Mouse (Mus musculus) forebrain, embryonic 10.5 days (tissue): Measurements from ENCODE around the gene Lyrm2. TPM values are rescaled to one million over a fixed set of nuclear protein-coding genes. Genes with fewer than 3 reads are reported as not detected.

Experiments used
- DNase-seq: peaks from one replicate; pipeline ENCODE4 v3.0.0-alpha.2; 2017; ENCODE audit warnings: low spot score; ENCODE audit errors: extremely low spot score
- H3K27ac ChIP-seq: fragments of 300-500 bp; sonication (generic); 2 replicates; pipeline ENCODE4 v1.5.1; 2016; ENCODE audit warnings: mild to moderate bottlenecking
- H3K27me3 ChIP-seq: fragments of 300-500 bp; sonication (generic); 2 replicates; pipeline ENCODE4 v1.6.1; 2016; ENCODE audit warnings: mild to moderate bottlenecking; ENCODE audit not compliant: poor library complexity, severe bottlenecking
- H3K36me3 ChIP-seq: fragments of 300-500 bp; sonication (generic); replicated peaks from 2 replicates; pipeline ENCODE4 v1.6.1; 2016; ENCODE audit warnings: mild to moderate bottlenecking, moderate library complexity
- H3K4me1 ChIP-seq: fragments of 300-500 bp; sonication (generic); 2 replicates; pipeline ENCODE4 v1.6.1; 2016
- H3K4me3 ChIP-seq: fragments of 300-500 bp; sonication (generic); 2 replicates; pipeline ENCODE4 v1.5.1; 2016; ENCODE audit warnings: mild to moderate bottlenecking, moderate library complexity
- H3K9me3 ChIP-seq: fragments of 300-500 bp; sonication (generic); 2 replicates; pipeline ENCODE4 v1.6.1; 2016; ENCODE audit warnings: mild to moderate bottlenecking, moderate library complexity
- WGBS: fragments of 180-500 bp; shearing (Covaris S2); methylation state at CpG from one replicate; pipeline ENCODE4 v1.1.7; 2016; 5-methylcytosine and 5-hydroxymethylcytosine counted together
- polyA plus RNA-seq: library from polyadenylated mRNA; unstranded; fragments of >200 nt; fragmentation: Nextera tagmentation; extraction: Ambion mirVana; gene quantifications from 2 replicates; pipeline ENCODE4 v1.2.1, GENCODE M21; 2016

Gene Lyrm2
- 101 and 110 TPM in 2 replicates for polyA plus RNA-seq

GRCm38 (mm10) chr4:32799966-32800576 is at the start of gene Lyrm2:
Gene Lyrm2 (plus strand): TSS chr4:32800253.
- Histone ChIP-seq H3K36me3 (peaks cover 15% of the 10 kb centered on the region), H3K9me3 (no peaks in the 10 kb centered on the region), H3K27ac (peak within 1 kb of the TSS; percentile 99), H3K27me3 (no peaks in the 10 kb centered on the region), H3K4me3 (peak within 1 kb of the TSS; percentile 84), H3K4me1 (peaks cover 10% of the 10 kb centered on the region)
- under 1% methylated on average over 53 of the region's 53 CpGs for WGBS
- peak; percentile 88 for DNase-seq

- no peak for DNase-seq
- no peaks in the 10 kb centered on the region for H3K9me3 ChIP-seq
- no peak overlapping the region for H3K27ac ChIP-seq
- H3K4me3 ChIP-seq, result no peak overlapping the region
- H3K27me3 ChIP-seq, result no peaks in the 10 kb centered on the region
- H3K36me3 ChIP-seq, result peaks cover 96% of the 10 kb centered on the region
- H3K4me1 ChIP-seq, result no peaks in the 10 kb centered on the region
- WGBS, result 89% methylated on average over 1 of the region's 1 CpGs
Observed at GRCm38 (mm10) chr4:32750711-32751110, 49.3 kb upstream of the Lyrm2 start.

DNA sequence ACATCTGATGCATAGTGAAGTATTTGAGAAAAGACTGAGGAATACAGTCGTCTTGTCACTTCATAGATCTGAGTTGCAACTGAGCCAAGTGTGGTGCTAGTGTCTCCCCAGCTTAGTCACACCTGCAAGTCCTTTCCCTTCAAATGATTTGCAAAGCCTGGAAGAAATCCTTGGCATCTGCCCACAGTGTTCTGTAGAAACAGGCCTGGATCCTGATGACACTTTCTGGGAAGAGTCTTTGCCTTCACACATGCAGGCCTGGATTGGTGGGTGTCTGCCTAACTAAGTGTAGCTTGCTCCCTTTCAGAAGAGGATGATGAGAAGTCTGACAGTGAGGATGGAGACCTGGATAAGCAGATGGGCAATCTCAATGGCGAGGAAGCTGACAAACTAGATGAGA is 42.6 kb upstream of the Lyrm2 start:
- WGBS, result 90% methylated on average over 2 of the region's 2 CpGs
- no peaks in the 10 kb centered on the region for H3K9me3 ChIP-seq
- no peak for DNase-seq
- peaks cover 97% of the 10 kb centered on the region for H3K36me3 ChIP-seq
- no peak overlapping the region for H3K4me3 ChIP-seq
- no peaks in the 10 kb centered on the region for H3K4me1 ChIP-seq
- no peaks in the 10 kb centered on the region for H3K27me3 ChIP-seq
- no peak overlapping the region for H3K27ac ChIP-seq

GRCm38 (mm10) chr4:32767471-32767870 is 32.6 kb upstream of the Lyrm2 start:
- H3K9me3 ChIP-seq, result no peaks in the 10 kb centered on the region

DNA sequence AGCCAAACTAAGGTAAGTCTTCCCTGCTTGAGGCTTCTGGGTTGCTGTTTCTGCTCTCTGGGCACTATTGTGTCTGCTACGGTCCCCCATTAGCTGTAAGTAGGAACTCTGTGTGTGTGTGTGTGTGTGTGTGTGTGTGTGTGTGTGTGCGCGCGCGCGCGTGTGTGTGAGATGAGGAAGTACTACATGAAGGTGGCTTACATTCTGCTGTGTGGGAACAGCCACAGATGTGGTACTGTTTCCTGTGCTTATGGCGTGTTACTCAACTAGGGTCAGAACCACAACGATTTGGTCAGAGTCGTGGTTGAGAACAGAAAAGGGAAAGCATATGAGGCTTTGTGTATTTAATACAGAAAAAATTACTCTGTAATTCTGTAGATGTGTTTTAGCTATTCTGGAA is 32.0 kb upstream of the Lyrm2 start:
- Histone ChIP-seq H3K9me3 (no peaks in the 10 kb centered on the region), H3K36me3 (peaks cover 99% of the 10 kb centered on the region), H3K4me3 (no peak overlapping the region), H3K4me1 (no peaks in the 10 kb centered on the region), H3K27me3 (no peaks in the 10 kb centered on the region), H3K27ac (no peak overlapping the region)
- DNase-seq, result no peak
- 96% methylated on average over 10 of the region's 10 CpGs for whole genome bisulfite sequencing

More at GRCm38 (mm10) chr4:32767471-32767870, 32.6 kb upstream of the Lyrm2 start:
- H3K4me3 ChIP-seq, result no peak overlapping the region
- DNase-seq, result no peak
- H3K36me3 ChIP-seq, result peaks cover 99% of the 10 kb centered on the region
- H3K4me1 ChIP-seq, result no peaks in the 10 kb centered on the region
- H3K27me3 ChIP-seq, result no peaks in the 10 kb centered on the region
- H3K27ac ChIP-seq, result no peak overlapping the region
- WGBS, result 92% methylated on average over 7 of the region's 7 CpGs

DNA sequence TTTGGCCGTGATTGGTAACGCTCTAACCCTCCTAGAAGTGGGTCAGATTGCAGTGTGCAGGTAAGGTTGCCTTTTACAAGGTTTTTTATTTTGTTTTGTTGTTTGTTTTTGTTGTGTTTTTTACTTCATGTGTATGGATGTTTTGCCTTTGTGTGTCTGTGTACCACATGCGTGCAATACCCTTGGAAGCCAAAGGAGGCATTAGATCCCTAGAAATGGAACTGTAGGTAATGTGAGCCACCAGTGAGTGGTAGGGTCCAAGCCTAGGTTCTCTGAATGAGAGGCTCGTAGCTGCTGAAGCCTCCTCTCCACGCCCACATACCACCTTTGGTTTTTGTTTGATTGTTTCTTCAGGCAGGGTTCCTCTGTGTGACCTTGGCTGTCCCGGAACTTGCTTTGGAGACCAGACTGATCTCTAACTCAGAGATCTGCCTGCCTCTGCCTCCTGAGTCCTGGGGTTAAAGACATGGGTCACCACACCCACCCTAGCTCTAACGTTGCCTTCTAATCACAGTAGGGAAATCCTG is 29.7 kb upstream of the Lyrm2 start:
- DNase-seq, result no peak
- H3K36me3 ChIP-seq, result peaks cover 100% of the 10 kb centered on the region
- H3K27ac ChIP-seq, result no peak overlapping the region
- 94% methylated on average over 7 of the region's 7 CpGs for WGBS
- no peaks in the 10 kb centered on the region for H3K9me3 ChIP-seq
- H3K27me3 ChIP-seq, result no peaks in the 10 kb centered on the region
- no peaks in the 10 kb centered on the region for H3K4me1 ChIP-seq
- no peak overlapping the region for H3K4me3 ChIP-seq

DNA sequence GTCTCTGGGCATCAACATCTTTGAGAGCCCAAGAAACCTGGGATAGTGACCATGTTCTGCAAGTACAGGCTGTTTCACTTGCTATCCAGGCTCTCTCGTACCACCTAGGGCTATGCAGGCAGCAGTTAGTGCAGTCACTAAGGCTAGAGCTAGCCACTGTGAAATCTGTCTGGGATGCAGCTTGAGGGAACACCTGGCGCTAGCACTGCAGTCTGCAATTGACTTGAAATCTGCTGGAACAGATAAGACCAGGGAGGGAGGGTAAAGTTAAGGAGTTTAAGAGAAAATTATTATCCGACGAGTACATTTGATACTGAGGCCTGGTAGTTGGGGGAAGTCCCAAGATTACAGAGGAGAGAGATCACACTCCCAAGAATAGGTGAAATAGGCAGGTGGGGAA is 20.1 kb upstream of the Lyrm2 start:
- no peaks in the 10 kb centered on the region for H3K4me1 ChIP-seq
- 96% methylated on average over 4 of the region's 4 CpGs for WGBS
- no peaks in the 10 kb centered on the region for H3K27me3 ChIP-seq
- H3K36me3 ChIP-seq, result peaks cover 57% of the 10 kb centered on the region
- H3K27ac ChIP-seq, result no peak overlapping the region
- no peak for DNase-seq
- H3K9me3 ChIP-seq, result peaks cover 8% of the 10 kb centered on the region; the same call in 1 of the 2 replicates
- H3K4me3 ChIP-seq, result no peak overlapping the region

- H3K27me3 ChIP-seq, result no peaks in the 10 kb centered on the region
- peaks cover 17% of the 10 kb centered on the region; the same call in 1 of the 2 replicates for H3K9me3 ChIP-seq
- no peak overlapping the region for H3K27ac ChIP-seq
- H3K4me3 ChIP-seq, result no peak overlapping the region
- no peak for DNase-seq
- H3K4me1 ChIP-seq, result no peaks in the 10 kb centered on the region
- 85% methylated on average over 1 of the region's 1 CpGs for WGBS
- peaks cover 4% of the 10 kb centered on the region for H3K36me3 ChIP-seq
Observed at GRCm38 (mm10) chr4:32787110-32787509, 12.9 kb upstream of the Lyrm2 start.

DNA sequence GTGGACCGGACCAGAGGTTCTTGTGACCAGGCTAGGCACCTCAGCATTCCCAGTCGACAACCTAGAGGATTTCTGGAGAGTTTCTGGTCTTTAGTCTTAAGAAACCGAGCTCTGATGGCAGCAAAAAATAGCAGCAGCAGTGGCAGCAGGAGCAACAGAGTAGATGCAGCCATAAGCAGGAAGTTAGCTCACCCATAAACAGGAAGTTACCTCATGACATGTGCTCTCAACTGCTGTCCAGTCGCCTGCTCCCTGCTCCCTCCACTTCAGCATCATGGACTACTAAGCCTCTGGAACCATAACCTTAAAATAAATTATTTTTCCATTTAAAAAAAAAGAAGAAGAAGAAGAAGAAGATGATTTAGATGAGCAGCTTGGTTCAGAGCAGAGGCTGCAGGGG is 11.0 kb upstream of the Lyrm2 start:
- no peaks in the 10 kb centered on the region for H3K27me3 ChIP-seq
- peaks cover 3% of the 10 kb centered on the region for H3K36me3 ChIP-seq
- no peak for DNase-seq
- WGBS, result 95% methylated on average over 4 of the region's 4 CpGs
- no peak overlapping the region for H3K4me3 ChIP-seq
- H3K27ac ChIP-seq, result no peak overlapping the region
- no peaks in the 10 kb centered on the region for H3K4me1 ChIP-seq
- H3K9me3 ChIP-seq, result peaks cover 16% of the 10 kb centered on the region; the same call in 1 of the 2 replicates

- H3K36me3 ChIP-seq, result peaks cover 15% of the 10 kb centered on the region
- no peak for DNase-seq
- H3K4me1 ChIP-seq, result peaks cover 10% of the 10 kb centered on the region
- 97% methylated on average over 4 of the region's 4 CpGs for WGBS
- no peaks in the 10 kb centered on the region for H3K27me3 ChIP-seq
- no peak overlapping the region for H3K27ac ChIP-seq
- H3K4me3 ChIP-seq, result no peak overlapping the region
- no peaks in the 10 kb centered on the region for H3K9me3 ChIP-seq
Observed at GRCm38 (mm10) chr4:32798976-32799375, 1.1 kb upstream of the Lyrm2 start.

- peak overlapping the region; percentile 99 for H3K27ac ChIP-seq
- DNase-seq, result no peak
- 15% methylated on average over 9 of the region's 9 CpGs for WGBS
Observed at GRCm38 (mm10) chr4:32800577-32801170, 621 bp downstream of the Lyrm2 start.

DNA sequence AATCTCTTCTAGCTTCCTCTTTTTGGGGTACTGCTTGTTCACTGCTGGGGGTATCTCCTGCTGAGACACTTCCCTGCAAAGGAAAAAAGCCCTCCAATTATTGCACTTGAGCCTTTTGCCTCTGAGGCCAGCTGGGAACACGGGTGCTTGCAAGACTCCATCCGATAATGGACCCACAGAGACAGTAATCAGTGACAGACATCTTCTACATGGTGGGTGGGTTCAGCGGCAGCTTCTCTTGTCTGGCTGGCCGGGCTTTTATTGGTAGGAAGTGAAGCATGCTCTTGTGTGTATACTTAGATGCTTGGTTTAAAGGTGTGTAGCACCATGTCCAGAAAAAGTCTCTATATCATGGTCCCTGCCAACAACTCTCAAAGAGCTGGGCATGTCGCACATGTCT is 17.4 kb downstream of the Lyrm2 start:
- H3K4me1 ChIP-seq, result no peaks in the 10 kb centered on the region
- 77% methylated on average over 5 of the region's 5 CpGs for WGBS
- no peaks in the 10 kb centered on the region for H3K27me3 ChIP-seq
- H3K9me3 ChIP-seq, result no peaks in the 10 kb centered on the region
- H3K36me3 ChIP-seq, result peaks cover 19% of the 10 kb centered on the region
- DNase-seq, result no peak
- H3K27ac ChIP-seq, result no peak overlapping the region
- H3K4me3 ChIP-seq, result no peak overlapping the region

More at GRCm38 (mm10) chr4:32800577-32801170, 621 bp downstream of the Lyrm2 start:
- Histone ChIP-seq H3K9me3 (no peaks in the 10 kb centered on the region), H3K4me1 (peaks cover 10% of the 10 kb centered on the region), H3K36me3 (peaks cover 17% of the 10 kb centered on the region), H3K4me3 (peak overlapping the region; percentile 84), H3K27me3 (no peaks in the 10 kb centered on the region)

DNA sequence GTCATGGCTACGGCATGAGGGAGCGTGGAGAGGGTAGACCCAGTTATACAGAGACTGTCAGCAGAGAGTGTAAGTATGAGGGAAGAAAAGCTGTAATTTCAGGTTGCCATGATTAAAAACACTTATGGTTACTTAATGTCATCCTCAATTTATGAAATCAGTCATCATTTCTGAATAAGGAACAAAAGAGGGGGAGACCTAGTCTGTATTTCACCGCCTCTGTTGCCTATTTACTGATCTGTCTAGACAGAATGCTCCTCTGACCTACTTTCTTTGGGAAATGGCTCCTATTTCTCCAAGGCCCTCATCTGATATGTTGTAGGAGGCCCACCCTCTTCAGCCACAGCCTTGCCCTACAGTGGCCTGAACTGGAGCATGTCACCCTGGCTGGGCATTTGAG is 20.6 kb downstream of the Lyrm2 start:
- no peaks in the 10 kb centered on the region for H3K9me3 ChIP-seq

More for the DNA sequence above, 20.6 kb downstream of the Lyrm2 start:
- Histone ChIP-seq H3K27me3 (no peaks in the 10 kb centered on the region), H3K4me1 (no peaks in the 10 kb centered on the region), H3K36me3 (peaks cover 14% of the 10 kb centered on the region), H3K27ac (no peak overlapping the region), H3K4me3 (no peak overlapping the region)
- 94% methylated on average over 3 of the region's 3 CpGs for WGBS
- no peak for DNase-seq
